Mouse (Mus musculus) hindbrain, embryonic 13.5 days (tissue): ENCODE measurements around the gene Ebf1. TPM values are rescaled to one million over a fixed set of nuclear protein-coding genes. Genes with fewer than 3 reads are reported as not detected.

Experiments
- ATAC-seq: fragments of 200-750 bp; cut with Nextera tagmentation; 2 replicates; pipeline ENCODE4 v1.8.0; 2017; ENCODE audit warnings: moderate TSS enrichment; ENCODE audit not compliant: low FRiP score
- H3K27ac ChIP-seq: fragments of 300-500 bp; sonication (generic); 2 replicates; pipeline ENCODE4 v1.5.1; 2015; ENCODE audit warnings: inconsistent platforms, mild to moderate bottlenecking, moderate library complexity
- H3K27me3 ChIP-seq: fragments of 300-500 bp; sonication (generic); 2 replicates; pipeline ENCODE4 v1.6.1; 2015; ENCODE audit warnings: mild to moderate bottlenecking, inconsistent platforms
- H3K36me3 ChIP-seq: fragments of 300-500 bp; sonication (generic); 2 replicates; pipeline ENCODE4 v1.6.1; 2015; ENCODE audit warnings: mild to moderate bottlenecking, inconsistent platforms
- H3K4me1 ChIP-seq: fragments of 300-500 bp; sonication (generic); replicated peaks from 2 replicates; pipeline ENCODE4 v1.6.1; 2015; ENCODE audit warnings: inconsistent platforms
- H3K4me2 ChIP-seq: fragments of 300-500 bp; sonication (generic); 2 replicates; pipeline ENCODE4 v1.6.1; 2015; ENCODE audit warnings: inconsistent platforms, mild to moderate bottlenecking, moderate library complexity
- H3K4me3 ChIP-seq: fragments of 300-500 bp; sonication (generic); 2 replicates; pipeline ENCODE4 v1.5.1; 2015; ENCODE audit warnings: mild to moderate bottlenecking, inconsistent platforms
- H3K9ac ChIP-seq: fragments of 300-500 bp; sonication (generic); 2 replicates; pipeline ENCODE4 v1.6.1; 2015; ENCODE audit warnings: mild to moderate bottlenecking, inconsistent platforms
- H3K9me3 ChIP-seq: fragments of 300-500 bp; sonication (generic); 2 replicates; pipeline ENCODE4 v1.6.1; 2016; ENCODE audit warnings: inconsistent platforms
- WGBS: fragments of 180-500 bp; shearing (Covaris S2); methylation state at CpG from one replicate; pipeline ENCODE4 v1.1.7; 2015; 5-methylcytosine and 5-hydroxymethylcytosine counted together
- polyA plus RNA-seq: library from polyadenylated mRNA; unstranded; fragments of >200 nt; fragmentation: Nextera tagmentation; extraction: Ambion mirVana; gene quantifications from 2 replicates; pipeline ENCODE4 v1.2.1, GENCODE M21; 2015

Ebf1 gene
- polyA plus RNA-seq, 1 experiment from 2014 or later, result 159 TPM

GRCm38 (mm10) chr11:44887691-44888090 lies 270.6 kb downstream of the Ebf1 start:
- Histone ChIP-seq H3K4me1 (peaks cover 43% of the 10 kb centered on the region), H3K27ac (peak overlapping the region; percentile 81), H3K9ac (no peak overlapping the region), H3K9me3 (no peaks in the 10 kb centered on the region), H3K27me3 (no peaks in the 10 kb centered on the region), H3K4me3 (no peak overlapping the region), H3K36me3 (no peaks in the 10 kb centered on the region), H3K4me2 (no peak overlapping the region)
- WGBS, result 44% methylated on average over 7 of the region's 7 CpGs
- no peak for ATAC-seq

GRCm38 (mm10) chr11:44888390-44888789 lies 271.3 kb downstream of the Ebf1 start:
- Histone ChIP-seq H3K4me2 (no peak overlapping the region), H3K27me3 (no peaks in the 10 kb centered on the region), H3K27ac (no peak overlapping the region), H3K36me3 (no peaks in the 10 kb centered on the region), H3K4me3 (no peak overlapping the region), H3K9me3 (no peaks in the 10 kb centered on the region), H3K9ac (no peak overlapping the region), H3K4me1 (peaks cover 47% of the 10 kb centered on the region)
- 90% methylated on average over 4 of the region's 4 CpGs for WGBS
- no peak for ATAC-seq

- Histone ChIP-seq H3K9ac (0 out of 2 replicates have a peak overlapping the region, but pooled peaks have one; percentile 19), H3K4me2 (peak overlapping the region; percentile 42), H3K9me3 (no peaks in the 10 kb centered on the region), H3K27ac (peak overlapping the region; percentile 72), H3K36me3 (no peaks in the 10 kb centered on the region), H3K27me3 (no peaks in the 10 kb centered on the region), H3K4me1 (peaks cover 47% of the 10 kb centered on the region), H3K4me3 (peak overlapping the region; percentile 24)
- WGBS, result 36% methylated on average over 18 of the region's 18 CpGs
- ATAC-seq, result peak; percentile 69
Measured at GRCm38 (mm10) chr11:44892814-44893521, 275.9 kb downstream of the Ebf1 start.

GRCm38 (mm10) chr11:44893986-44894385 lies 276.9 kb downstream of the Ebf1 start:
- Histone ChIP-seq H3K4me2 (no peak overlapping the region), H3K4me1 (peaks cover 43% of the 10 kb centered on the region), H3K4me3 (no peak overlapping the region), H3K9me3 (no peaks in the 10 kb centered on the region), H3K27me3 (no peaks in the 10 kb centered on the region), H3K27ac (0 out of 2 replicates have a peak overlapping the region, but pooled peaks have one; percentile 72), H3K36me3 (no peaks in the 10 kb centered on the region), H3K9ac (no peak overlapping the region)
- ATAC-seq, result no peak

GRCm38 (mm10) chr11:44894798-44895197 lies 277.7 kb downstream of the Ebf1 start:
- peaks cover 39% of the 10 kb centered on the region for H3K4me1 ChIP-seq
- no peaks in the 10 kb centered on the region for H3K9me3 ChIP-seq
- ATAC-seq, result no peak
- no peak overlapping the region for H3K4me2 ChIP-seq
- H3K9ac ChIP-seq, result no peak overlapping the region
- H3K27ac ChIP-seq, result no peak overlapping the region
- 93% methylated on average over 4 of the region's 4 CpGs for WGBS
- no peak overlapping the region for H3K4me3 ChIP-seq
- no peaks in the 10 kb centered on the region for H3K36me3 ChIP-seq
- no peaks in the 10 kb centered on the region for H3K27me3 ChIP-seq

GRCm38 (mm10) chr11:44895893-44896292 lies 278.8 kb downstream of the Ebf1 start:
- H3K27me3 ChIP-seq, result no peaks in the 10 kb centered on the region
- H3K4me2 ChIP-seq, result no peak overlapping the region
- no peak overlapping the region for H3K4me3 ChIP-seq
- H3K27ac ChIP-seq, result no peak overlapping the region
- H3K9me3 ChIP-seq, result no peaks in the 10 kb centered on the region
- no peaks in the 10 kb centered on the region for H3K36me3 ChIP-seq
- WGBS, result 94% methylated on average over 1 of the region's 1 CpGs
- no peak overlapping the region for H3K9ac ChIP-seq
- H3K4me1 ChIP-seq, result peaks cover 49% of the 10 kb centered on the region
- ATAC-seq, result no peak

GRCm38 (mm10) chr11:44897140-44897665 lies 280.1 kb downstream of the Ebf1 start:
- Histone ChIP-seq H3K27me3 (no peaks in the 10 kb centered on the region), H3K4me2 (no peak overlapping the region), H3K4me1 (peaks cover 49% of the 10 kb centered on the region), H3K9ac (no peak overlapping the region), H3K27ac (no peak overlapping the region; the same call in 1 of the 2 replicates), H3K4me3 (no peak overlapping the region), H3K36me3 (no peaks in the 10 kb centered on the region), H3K9me3 (no peaks in the 10 kb centered on the region)
- 73% methylated on average over 10 of the region's 10 CpGs for WGBS
- ATAC-seq, result no peak

- H3K4me2 ChIP-seq, result no peak overlapping the region
- no peak overlapping the region for H3K4me3 ChIP-seq
- no peaks in the 10 kb centered on the region for H3K27me3 ChIP-seq
- H3K4me1 ChIP-seq, result peaks cover 56% of the 10 kb centered on the region
- ATAC-seq, result no peak
- peak overlapping the region; percentile 63 for H3K27ac ChIP-seq
- H3K9ac ChIP-seq, result no peak overlapping the region
- H3K9me3 ChIP-seq, result no peaks in the 10 kb centered on the region
- H3K36me3 ChIP-seq, result no peaks in the 10 kb centered on the region
Measured at GRCm38 (mm10) chr11:44899554-44899953, 282.4 kb downstream of the Ebf1 start.

- Histone ChIP-seq H3K4me1 (peaks cover 60% of the 10 kb centered on the region), H3K27me3 (no peaks in the 10 kb centered on the region), H3K4me2 (peak overlapping the region; percentile 11; the same call in 1 of the 2 replicates), H3K9ac (no peak overlapping the region), H3K4me3 (no peak overlapping the region), H3K9me3 (no peaks in the 10 kb centered on the region), H3K36me3 (no peaks in the 10 kb centered on the region), H3K27ac (peak overlapping the region; percentile 63)
- 31% methylated on average over 7 of the region's 7 CpGs for WGBS
- ATAC-seq, result no peak
Measured at GRCm38 (mm10) chr11:44899965-44900364, 282.8 kb downstream of the Ebf1 start.

GRCm38 (mm10) chr11:44900496-44900895 lies 283.4 kb downstream of the Ebf1 start:
- Histone ChIP-seq H3K4me3 (no peak overlapping the region), H3K9ac (no peak overlapping the region), H3K9me3 (no peaks in the 10 kb centered on the region), H3K27ac (peak overlapping the region; percentile 63), H3K36me3 (no peaks in the 10 kb centered on the region), H3K27me3 (no peaks in the 10 kb centered on the region), H3K4me1 (peaks cover 60% of the 10 kb centered on the region), H3K4me2 (peak overlapping the region; percentile 11; the same call in 1 of the 2 replicates)
- peak; percentile 62; the same call in 1 of the 2 replicates for ATAC-seq
- 17% methylated on average over 7 of the region's 7 CpGs for WGBS

- H3K9ac ChIP-seq, result no peak overlapping the region
- no peak for ATAC-seq
- H3K4me3 ChIP-seq, result no peak overlapping the region
- WGBS, result 63% methylated on average over 2 of the region's 2 CpGs
- no peaks in the 10 kb centered on the region for H3K9me3 ChIP-seq
- peaks cover 57% of the 10 kb centered on the region for H3K4me1 ChIP-seq
- no peak overlapping the region for H3K4me2 ChIP-seq
- no peaks in the 10 kb centered on the region for H3K36me3 ChIP-seq
- H3K27me3 ChIP-seq, result no peaks in the 10 kb centered on the region
- peak overlapping the region; percentile 62 for H3K27ac ChIP-seq
Measured at GRCm38 (mm10) chr11:44901715-44902114, 284.6 kb downstream of the Ebf1 start.

- Histone ChIP-seq H3K27me3 (no peaks in the 10 kb centered on the region), H3K9me3 (no peaks in the 10 kb centered on the region), H3K4me2 (no peak overlapping the region), H3K4me1 (peaks cover 54% of the 10 kb centered on the region), H3K36me3 (no peaks in the 10 kb centered on the region), H3K4me3 (no peak overlapping the region), H3K9ac (no peak overlapping the region), H3K27ac (peak overlapping the region; percentile 62)
- ATAC-seq, result no peak
- WGBS, result 67% methylated on average over 6 of the region's 6 CpGs
Measured at GRCm38 (mm10) chr11:44902165-44902564, 285.0 kb downstream of the Ebf1 start.

GRCm38 (mm10) chr11:44904121-44904520 lies 287.0 kb downstream of the Ebf1 start:
- peaks cover 9% of the 10 kb centered on the region for H3K36me3 ChIP-seq
- no peak overlapping the region for H3K9ac ChIP-seq
- 26% methylated on average over 9 of the region's 9 CpGs for WGBS
- no peak for ATAC-seq
- H3K4me2 ChIP-seq, result no peak overlapping the region
- no peaks in the 10 kb centered on the region for H3K27me3 ChIP-seq
- H3K9me3 ChIP-seq, result no peaks in the 10 kb centered on the region
- peaks cover 47% of the 10 kb centered on the region for H3K4me1 ChIP-seq
- no peak overlapping the region for H3K4me3 ChIP-seq
- peak overlapping the region; percentile 84 for H3K27ac ChIP-seq
